Mouse (Mus musculus) bone marrow, adult 2 months (tissue): ENCODE measurements around the gene Gm49510.

Experiments used
- CTCF ChIP-seq: fragments of 200-500 bp; IDR thresholded peaks from 2 replicates; pipeline ENCODE4 v1.5.1; 2011; ENCODE audit warnings: low read length, control low read depth; ENCODE audit not compliant: control insufficient read depth, insufficient read depth
- POLR2A ChIP-seq: fragments of 200-500 bp; IDR thresholded peaks from 2 replicates; pipeline ENCODE4 v1.6.1; 2011; ENCODE audit warnings: low read depth, mild to moderate bottlenecking, control low read depth, low read length, borderline replicate concordance; ENCODE audit not compliant: control insufficient read depth

DNA sequence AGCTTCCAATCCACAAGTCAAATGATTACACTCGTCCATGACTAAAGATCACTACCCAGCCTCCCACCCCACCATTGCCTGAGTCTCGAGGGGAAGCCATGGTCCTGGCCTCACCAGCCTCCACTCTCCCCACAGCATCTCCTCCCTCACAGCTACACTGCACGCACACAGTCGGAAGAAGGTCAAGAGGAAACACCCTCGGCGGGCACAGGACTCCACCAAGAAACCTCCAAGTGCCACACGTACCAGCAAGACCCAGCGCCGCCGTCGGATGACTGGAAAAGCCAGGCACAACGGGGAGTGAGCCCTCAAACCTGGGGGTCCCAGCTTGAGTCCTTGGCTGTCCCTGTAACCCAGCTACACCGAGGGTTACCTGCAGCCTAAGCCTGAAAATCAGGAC lies 40.9 kb downstream of the Gm49510 start:
- 0 out of 2 replicates have a peak, but pooled peaks have one; percentile 6 for TF ChIP-seq POLR2A
- no peak for TF ChIP-seq CTCF
